Mouse (Mus musculus) kidney, adult 2 months (tissue): ENCODE results near the gene Derl3.

Source experiments
- CTCF ChIP-seq: fragments of 200-500 bp; conservative IDR thresholded peaks from 2 replicates; pipeline ENCODE4 v1.5.1; 2011; ENCODE audit warnings: low read depth, mild to moderate bottlenecking, control low read depth, low read length, moderate library complexity, mixed read lengths; ENCODE audit not compliant: insufficient read depth, insufficient read length
- POLR2A ChIP-seq: fragments of 200-500 bp; IDR thresholded peaks from one replicate; pipeline ENCODE4 v1.6.1; 2011; ENCODE audit warnings: low read depth, low read length, control low read depth

DNA sequence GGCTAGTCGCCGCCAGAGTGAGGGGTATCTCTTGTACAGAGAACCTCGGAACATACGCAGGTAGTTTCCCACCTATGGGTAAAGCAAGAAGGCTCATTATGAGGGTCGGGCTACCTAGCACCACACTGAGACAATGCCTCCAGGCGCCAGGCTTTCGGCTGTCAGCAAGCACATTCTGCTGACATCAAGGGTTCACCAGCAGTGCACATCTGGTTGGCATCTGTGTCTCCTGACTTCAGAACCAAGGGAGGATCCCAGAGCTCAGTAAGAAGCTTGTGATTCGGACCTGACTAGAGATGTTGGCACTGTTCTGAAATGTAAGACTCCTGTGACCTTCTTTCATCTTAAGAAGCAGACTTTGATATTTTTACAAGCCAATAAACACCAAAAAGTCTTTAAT, 23.6 kb downstream of the Derl3 start:
- TF ChIP-seq CTCF (no peak), POLR2A (no peak)
